Mouse (Mus musculus): Measurements from ENCODE around the gene 4931406P16Rik. TPM values are rescaled to one million over a fixed set of nuclear protein-coding genes. Genes with fewer than 3 reads are reported as not detected.
"Not testable (repeated sequence)": the region's sequence is repeated elsewhere in the genome, so short reads cannot be mapped to it uniquely, and the experiment has no call there.

Gene 4931406P16Rik
- total RNA-seq (2021), result 10 to 100 TPM; 41.8 to 48.2 TPM
- long read RNA-seq, experiment 1, full-length matches to known transcripts, result 1 of 5 reads
- long read RNA-seq, experiment 1, partial matches to known transcripts, result 2 of 5 reads
- long read RNA-seq, experiment 1, other reads (novel, unspliced or antisense), result 2 of 5 reads
- long read RNA-seq, experiment 2, full-length matches to known transcripts, result 7 of 18 reads
- long read RNA-seq, experiment 2, partial matches to known transcripts, result 1 of 18 reads
- long read RNA-seq, experiment 2, other reads (novel, unspliced or antisense), result 10 of 18 reads

DNA sequence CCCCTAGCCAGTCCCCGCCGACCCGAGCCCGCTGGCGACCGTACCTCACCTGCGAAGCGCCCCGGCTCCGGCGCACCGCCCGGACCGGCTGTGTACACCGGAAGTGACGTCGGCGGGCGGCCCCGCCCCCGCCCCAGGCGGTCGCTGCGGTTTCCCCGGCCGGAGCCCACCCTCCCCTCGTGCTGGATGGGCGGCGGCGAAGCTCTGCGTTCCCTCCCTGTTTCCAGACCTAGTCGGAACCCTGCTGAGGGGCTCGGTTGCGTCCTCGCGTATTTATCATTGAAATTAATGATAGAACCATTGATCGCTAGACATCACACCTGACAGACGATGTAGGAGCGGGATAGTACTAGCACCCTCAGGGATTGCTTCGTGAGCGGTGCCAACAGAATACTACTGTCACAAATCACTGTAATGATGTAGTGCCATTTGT is at the start of gene 4931406P16Rik:
4931406P16Rik (minus strand) TSS at position 109 of the 433 bp plus-strand sequence.
- intact Hi-C loops (cut with DNase I; ENCODE audit: low total_unique reads), result loop anchor here (5.0 kb wide), 1 partner anchor 46 kb away; no protein-coding TSS in a partner anchor

GRCm38 (mm10) chr7:34355629-34356028 is 42.3 kb upstream of the 4931406P16Rik start:
- intact Hi-C loops (cut with DNase I; ENCODE audit: low total_unique reads), result loop anchor here (5.0 kb wide), 1 partner anchor 103 kb away; the partner anchor contains the start of gene Gm6096
- no peak for DNase-seq

More for the DNA sequence above, at the start of gene 4931406P16Rik:
- peak; percentile 89 for DNase-seq

DNA sequence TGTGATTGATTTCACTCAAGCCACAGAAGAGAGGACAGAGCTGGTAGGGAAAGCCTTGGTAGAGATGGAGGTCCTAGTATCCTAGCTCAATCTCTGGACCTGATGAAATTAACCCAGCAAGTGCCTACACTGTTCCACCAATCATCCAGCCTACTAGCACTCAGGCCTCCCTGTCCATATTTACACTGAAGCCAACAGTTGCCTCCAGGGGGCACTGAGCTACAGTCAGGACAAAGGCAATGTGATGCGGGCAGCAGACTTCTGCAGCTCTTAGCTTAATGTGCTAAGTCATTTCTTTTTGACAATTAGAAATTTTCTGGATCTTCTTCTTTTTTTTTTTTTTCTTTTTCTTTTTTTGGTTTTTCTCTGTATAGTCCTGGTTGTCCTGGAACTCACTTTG is 38.6 kb upstream of the 4931406P16Rik start:
- intact Hi-C loops (cut with DNase I; ENCODE audit: low total_unique reads), result no loop called here
- no peak for DNase-seq

- intact Hi-C loops (cut with DNase I; ENCODE audit: low total_unique reads), result no loop called here
- DNase-seq, result no peak
These were observed 36.8 kb upstream of the 4931406P16Rik start for GRCm38 (mm10) chr7:34350166-34350565.

DNA sequence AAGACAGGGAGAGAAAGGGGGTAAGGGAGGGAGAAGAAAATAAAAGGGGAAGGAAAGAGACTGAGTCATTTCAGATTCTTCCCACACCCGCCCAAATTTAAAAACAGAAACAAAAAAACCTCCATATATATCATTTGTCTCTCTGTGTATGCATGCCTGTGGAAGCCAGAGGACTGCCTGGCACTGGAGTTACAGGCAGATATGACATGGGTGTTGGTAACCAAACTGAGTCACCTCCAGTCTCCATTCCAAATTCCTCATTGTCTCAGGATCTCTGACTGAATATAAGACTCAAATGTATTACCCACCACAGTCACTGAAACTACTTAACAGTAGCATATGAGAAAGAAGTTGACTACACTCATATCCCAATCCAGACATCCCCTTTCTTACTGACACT is 34.7 kb upstream of the 4931406P16Rik start:
- DNase-seq, result no peak
- intact Hi-C loops (cut with DNase I; ENCODE audit: low total_unique reads), result no loop called here

DNA sequence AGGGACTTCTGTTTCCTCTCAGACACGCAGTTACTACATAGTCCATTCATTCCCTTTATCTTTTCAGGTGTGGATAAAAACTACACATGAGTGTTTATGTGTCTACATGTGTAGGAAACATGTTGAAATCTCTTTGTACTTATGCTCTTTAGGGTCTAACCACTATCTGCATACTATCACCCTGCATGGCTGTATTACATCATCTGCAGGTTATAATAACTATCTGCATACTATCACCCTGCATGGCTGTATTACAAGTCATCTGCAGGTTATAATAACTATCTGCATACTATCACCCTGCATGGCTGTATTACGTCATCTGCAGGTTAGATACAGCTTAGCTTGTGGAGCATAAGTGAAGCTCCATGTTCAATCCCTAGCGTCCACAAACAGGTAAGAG is 33.7 kb upstream of the 4931406P16Rik start:
- no peak for DNase-seq
- intact Hi-C loops (cut with DNase I; ENCODE audit: low total_unique reads), result no loop called here

GRCm38 (mm10) chr7:34346505-34346904 is 33.2 kb upstream of the 4931406P16Rik start:
- intact Hi-C loops (cut with DNase I; ENCODE audit: low total_unique reads), result no loop called here
- no peak for DNase-seq

GRCm38 (mm10) chr7:34342040-34342793 is 28.9 kb upstream of the 4931406P16Rik start:
- intact Hi-C loops (cut with DNase I; ENCODE audit: low total_unique reads), result loop anchor here (5.0 kb wide), 1 partner anchor 80 kb away; no protein-coding TSS in a partner anchor

GRCm38 (mm10) chr7:34340841-34341240 is 27.5 kb upstream of the 4931406P16Rik start:
- no peak for DNase-seq
- intact Hi-C loops (cut with DNase I; ENCODE audit: low total_unique reads), result loop anchor here (5.0 kb wide), 1 partner anchor 79 kb away; no protein-coding TSS in a partner anchor

More at GRCm38 (mm10) chr7:34342040-34342793, 28.9 kb upstream of the 4931406P16Rik start:
- no peak for DNase-seq

DNA sequence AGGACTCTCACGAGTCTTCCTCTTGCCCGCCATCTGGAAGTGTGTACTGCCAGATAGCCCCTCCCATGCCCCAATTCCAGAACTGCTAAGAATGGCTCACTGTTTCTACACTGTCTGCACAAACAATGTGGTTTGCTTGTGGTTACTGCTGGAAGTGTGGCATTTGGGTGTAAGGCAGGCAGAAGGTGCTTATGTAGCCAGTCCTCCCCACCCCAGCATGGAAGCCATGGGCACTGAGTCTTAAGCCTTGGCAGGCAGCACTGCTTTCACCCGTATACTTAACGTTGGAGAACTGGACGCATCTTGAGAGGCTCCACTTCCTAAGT is 25.8 kb upstream of the 4931406P16Rik start:
- DNase-seq, result no peak
- intact Hi-C loops (cut with DNase I; ENCODE audit: low total_unique reads), result no loop called here

DNA sequence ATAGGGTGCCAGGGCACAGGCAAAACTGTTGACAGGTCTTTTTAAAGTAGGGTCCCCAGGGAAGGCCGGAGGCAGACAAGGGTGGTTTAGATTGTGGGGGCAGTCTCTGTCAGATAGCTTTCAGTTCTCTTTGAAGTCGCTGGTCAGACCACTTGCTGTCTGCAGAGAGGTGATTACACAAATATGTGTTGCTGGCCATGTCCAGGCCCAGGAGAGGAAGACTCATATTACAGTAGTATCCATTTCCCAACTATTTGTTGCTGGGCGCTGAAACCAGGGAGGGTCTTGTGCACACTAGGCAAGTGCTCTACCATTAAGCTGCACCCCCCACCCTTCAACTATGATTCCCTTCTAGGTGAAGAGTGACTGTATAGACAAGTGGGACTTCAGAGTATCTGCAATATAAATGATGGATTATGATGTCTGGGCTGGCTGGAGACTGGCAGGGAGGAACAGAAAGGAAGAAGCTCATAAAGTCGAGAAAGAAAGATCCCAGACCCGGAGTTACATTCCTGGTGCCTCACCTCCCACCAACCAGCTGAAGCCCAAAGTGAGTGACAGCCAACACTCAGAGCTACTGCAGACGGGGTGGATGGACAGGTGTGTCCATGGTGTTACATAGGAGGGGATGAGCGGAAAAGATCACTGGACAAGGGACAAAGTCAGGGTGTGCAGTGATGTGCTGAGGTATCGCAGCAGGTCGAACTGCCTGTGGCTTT is 25.3 kb upstream of the 4931406P16Rik start:
- DNase-seq, result no peak
- intact Hi-C loops (cut with DNase I; ENCODE audit: low total_unique reads), result no loop called here

DNA sequence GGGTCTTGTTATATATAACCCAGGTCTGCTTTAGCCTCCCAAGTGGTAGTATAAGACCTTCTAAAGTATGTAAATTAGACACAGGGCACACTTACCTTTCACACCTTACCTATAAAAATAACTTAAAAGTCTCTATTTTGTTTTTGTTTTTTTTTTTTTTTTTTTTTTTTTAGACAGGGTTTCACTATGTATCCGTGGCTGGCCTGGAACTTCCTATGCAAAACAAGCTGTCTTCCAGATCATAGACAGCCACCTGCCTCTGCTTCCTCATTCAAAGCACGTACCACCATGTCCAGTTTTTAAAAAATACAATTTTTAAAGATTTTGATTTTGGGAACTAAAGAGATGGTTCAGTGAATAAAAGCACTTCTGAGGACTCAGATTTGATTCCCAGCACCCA is 23.9 kb upstream of the 4931406P16Rik start:
- intact Hi-C loops (cut with DNase I; ENCODE audit: low total_unique reads), result no loop called here
- DNase-seq, result no peak

DNA sequence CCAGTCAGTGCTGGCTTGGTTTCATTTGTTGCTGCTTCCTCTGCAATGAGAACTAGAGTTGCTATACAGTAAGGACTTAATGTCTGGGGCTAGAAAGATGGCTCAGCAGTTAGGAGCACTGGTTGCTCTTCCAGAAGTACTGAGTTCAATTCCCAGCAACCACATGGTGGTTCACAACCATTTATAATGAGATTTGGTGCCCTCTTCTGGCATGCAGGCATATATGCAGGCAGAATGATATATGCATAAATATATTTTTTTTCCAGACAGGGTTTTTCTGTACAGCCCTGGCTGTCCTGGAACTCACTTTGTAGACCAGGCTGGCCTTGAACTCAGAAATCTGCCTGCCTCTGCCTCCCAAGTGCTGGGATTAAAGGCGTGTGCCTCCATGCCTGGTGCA is 23.2 kb upstream of the 4931406P16Rik start:
- intact Hi-C loops (cut with DNase I; ENCODE audit: low total_unique reads); DNase-seq: not testable (repeated sequence)

- DNase-seq, result no peak
- intact Hi-C loops (cut with DNase I; ENCODE audit: low total_unique reads), result no loop called here
These were observed 14.1 kb upstream of the 4931406P16Rik start for GRCm38 (mm10) chr7:34327493-34327892.

GRCm38 (mm10) chr7:34324857-34325256 is 11.5 kb upstream of the 4931406P16Rik start:
- intact Hi-C loops (cut with DNase I; ENCODE audit: low total_unique reads), result no loop called here
- DNase-seq, result no peak

DNA sequence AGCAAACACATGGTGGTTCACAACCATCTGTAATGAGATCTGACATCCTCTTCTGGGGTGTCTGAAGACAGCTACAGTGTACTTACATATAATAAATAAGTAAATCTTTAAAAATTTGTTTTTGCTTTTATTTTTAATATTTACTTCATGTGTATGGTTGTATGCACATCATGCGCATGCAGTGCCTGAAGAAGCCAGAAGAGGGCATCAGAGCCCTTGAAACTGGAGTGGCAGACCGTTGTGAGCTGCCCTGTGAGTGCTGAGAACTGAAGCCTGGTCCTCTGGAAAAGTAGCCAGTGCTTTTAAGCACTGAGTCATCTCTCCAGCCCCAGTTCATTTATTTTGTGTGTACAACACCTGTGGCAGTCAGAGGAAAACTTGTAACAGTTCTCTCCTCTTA is 10.7 kb upstream of the 4931406P16Rik start:
- intact Hi-C loops (cut with DNase I; ENCODE audit: low total_unique reads), result no loop called here

GRCm38 (mm10) chr7:34323351-34323750 is 10.0 kb upstream of the 4931406P16Rik start:
- DNase-seq, result peak; percentile 36

More for the DNA sequence above, 10.7 kb upstream of the 4931406P16Rik start:
- no peak for DNase-seq

GRCm38 (mm10) chr7:34321958-34322357 is 8.6 kb upstream of the 4931406P16Rik start:
- intact Hi-C loops (cut with DNase I; ENCODE audit: low total_unique reads), result no loop called here
- no peak for DNase-seq

More at GRCm38 (mm10) chr7:34323351-34323750, 10.0 kb upstream of the 4931406P16Rik start:
- intact Hi-C loops (cut with DNase I; ENCODE audit: low total_unique reads), result no loop called here

GRCm38 (mm10) chr7:34321119-34321518 is 7.8 kb upstream of the 4931406P16Rik start:
- intact Hi-C loops (cut with DNase I; ENCODE audit: low total_unique reads), result no loop called here

GRCm38 (mm10) chr7:34319957-34320356 is 6.6 kb upstream of the 4931406P16Rik start:
- intact Hi-C loops (cut with DNase I; ENCODE audit: low total_unique reads), result no loop called here
- DNase-seq, result peak; percentile 61

More at GRCm38 (mm10) chr7:34321119-34321518, 7.8 kb upstream of the 4931406P16Rik start:
- no peak for DNase-seq

Data from gastrocnemius, postnatal 14 days (tissue).